Mouse (Mus musculus): ENCODE data around the gene Tfap4. TPM values are rescaled to one million over a fixed set of nuclear protein-coding genes. Genes with fewer than 3 reads are reported as not detected.

Gene Tfap4
- total RNA-seq (2023), result 6.7 and 8.5 TPM in 2 replicates

DNA sequence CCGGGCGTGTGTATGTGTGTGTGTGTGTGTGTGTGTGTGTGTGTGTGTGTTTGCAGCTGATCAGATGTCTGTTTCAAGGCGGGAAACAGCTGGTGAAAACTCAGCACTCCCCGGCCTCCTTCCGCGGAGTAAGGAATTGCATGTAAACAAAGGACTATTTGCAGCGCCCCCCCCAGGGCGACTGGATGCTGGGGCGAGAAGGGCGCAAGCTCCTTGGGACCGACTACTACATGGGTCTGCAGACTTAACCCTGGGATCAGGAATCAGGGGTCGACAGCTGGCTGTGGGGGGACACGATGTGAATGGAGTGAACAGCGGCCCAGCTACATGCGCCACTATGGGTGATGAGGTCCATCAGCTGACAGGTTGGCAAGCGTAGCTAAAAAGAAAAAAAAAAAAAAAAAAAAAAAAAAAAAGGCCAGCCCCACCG, at the start of gene Tfap4:
Gene Tfap4, minus strand, starts transcription at position 140 of the 430 bp plus-strand sequence.

GRCm38 (mm10) chr16:4593971-4594813, 34.5 kb upstream of the Tfap4 start, which contains the start of gene Glis2:
Gene Glis2, plus strand, starts transcription at chr16:4594713.

DNA sequence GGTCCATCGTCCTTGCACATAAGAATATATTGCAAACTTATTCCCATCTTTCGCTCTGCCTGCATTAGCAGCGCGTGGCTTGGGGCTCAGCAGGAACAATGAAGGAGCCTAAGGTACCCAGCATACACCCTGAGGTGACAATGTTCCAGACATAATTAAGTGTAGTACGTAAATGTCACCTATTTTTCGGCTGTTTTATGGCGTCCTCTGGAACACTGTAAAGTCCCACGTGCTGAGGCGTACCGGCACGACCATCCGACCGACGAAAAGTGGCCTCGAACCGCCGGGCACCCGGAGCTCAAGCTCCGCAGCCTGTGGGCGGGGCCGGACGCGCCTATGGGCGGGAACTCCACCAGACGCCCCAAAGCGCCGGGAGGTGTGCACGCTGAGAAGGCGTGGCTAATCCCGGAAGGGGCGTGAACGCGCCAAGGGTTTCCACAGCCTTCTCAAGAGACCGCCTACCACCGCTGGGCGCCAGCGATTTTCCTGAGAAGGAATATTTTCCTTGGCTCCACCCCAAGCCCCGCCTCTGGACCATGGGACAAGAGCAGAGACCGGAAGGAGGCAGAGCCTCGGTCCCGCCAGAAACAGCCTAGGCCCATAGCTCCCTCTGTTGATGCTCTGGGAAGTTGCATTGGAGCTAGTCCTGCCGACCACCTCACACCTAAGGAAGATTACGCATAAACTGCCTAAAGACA, 18.0 kb downstream of the Tfap4 start, which contains the start of gene Srl:
Gene Srl, minus strand, starts transcription at position 316 of the 698 bp plus-strand sequence.

Other genes with a start within 250 kb of the Tfap4 start
- 7.2 and 12.5 TPM in 2 replicates for gene Adcy9, start 139.4 kb downstream of the Tfap4 start, total RNA-seq (2023)
- 0.41 and 0.64 TPM in 2 replicates for gene Srl, start 18.0 kb downstream of the Tfap4 start, total RNA-seq (2023)
- 0.38 and 0.88 TPM in 2 replicates for gene Glis2, start 34.9 kb upstream of the Tfap4 start, total RNA-seq (2023)
- gene Pam16, start 65.1 kb upstream of the Tfap4 start, total RNA-seq (2023), result 28.9 and 42.8 TPM in 2 replicates
- gene Vasn, start 80.1 kb upstream of the Tfap4 start, total RNA-seq (2023), result 0.32 TPM in 2 replicates
- 6.0 TPM in 2 replicates for gene Dnaja3, start 80.1 kb upstream of the Tfap4 start, total RNA-seq (2023)
- gene Coro7, start 119.9 kb upstream of the Tfap4 start, total RNA-seq (2023), result 229 and 325 TPM in 2 replicates
- 12.3 and 12.5 TPM in 2 replicates for gene Nmral1, start 159.5 kb upstream of the Tfap4 start, total RNA-seq (2023)
- gene Hmox2, start 166.5 kb upstream of the Tfap4 start, total RNA-seq (2023), result 38.0 and 39.2 TPM in 2 replicates
- gene Cdip1, start 230.4 kb upstream of the Tfap4 start, total RNA-seq (2023), result 17.8 and 20.7 TPM in 2 replicates